Mouse (Mus musculus): ENCODE measurements around the gene Lrrc4b. TPM values are rescaled to one million over a fixed set of nuclear protein-coding genes. Genes with fewer than 3 reads are reported as not detected.

The Lrrc4b gene
- polyA plus RNA-seq, 2 experiments, result 1.6 to 15.3 TPM

GRCm38 (mm10) chr7:44463556-44464225, 34.9 kb downstream of the Lrrc4b start:
- WGBS, result 83% methylated on average over 10 of the region's 10 CpGs

DNA sequence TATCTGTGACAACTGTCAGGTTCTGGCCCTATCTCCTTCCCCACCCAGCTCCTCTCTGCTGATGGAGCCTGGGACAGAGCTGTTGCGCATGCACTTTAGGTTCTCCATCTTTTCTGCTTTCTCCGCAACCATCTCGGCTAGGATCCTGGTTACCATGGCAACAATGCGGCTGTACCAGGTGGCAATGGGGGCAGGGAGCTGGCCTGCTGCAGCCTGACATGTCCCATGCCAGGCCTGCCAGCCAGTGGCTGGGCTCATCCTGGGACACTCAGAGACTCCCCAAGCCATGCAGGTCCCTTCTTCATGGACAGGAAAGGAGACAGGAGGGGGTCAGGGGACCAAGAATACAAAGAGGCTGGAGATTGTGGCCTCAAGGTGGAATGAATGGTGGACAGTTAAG, 35.7 kb downstream of the Lrrc4b start:
- H3K4me1 ChIP-seq (ENCODE audit: control insufficient read depth, insufficient read depth, low read length), result peaks cover 2% of the 10 kb centered on the region; the same call in 1 of the 2 replicates
- no peaks in the 10 kb centered on the region for H3K9me3 ChIP-seq (ENCODE audit: control insufficient read depth, low read length)
- ATAC-seq (ENCODE audit: low FRiP score, low read depth) (no peak), DNase-seq (ENCODE audit: low spot score) (no peak)
- TF ChIP-seq POLR2A (IDR thresholded peaks at IDR 0.05; ENCODE audit: borderline replicate concordance, extremely low read depth, insufficient read depth, insufficient read length), result no peak
- H3K4me2 ChIP-seq (replicated peaks; ENCODE audit: low read depth, low read length, severe bottlenecking), result no peak overlapping the region
- 23% methylated on average over 4 of the region's 4 CpGs for WGBS
- H3K36me3 ChIP-seq (ENCODE audit: control insufficient read depth, insufficient read depth, low read length), result peaks cover 9% of the 10 kb centered on the region; the same call in 1 of the 2 replicates
- no peak overlapping the region for H3K9ac ChIP-seq (ENCODE audit: low read depth, low read length, severe bottlenecking)
- peaks cover 39% of the 10 kb centered on the region for H3K27me3 ChIP-seq (ENCODE audit: control insufficient read depth, insufficient read depth, low read length)
- no peak overlapping the region for H3K4me3 ChIP-seq (replicated peaks; ENCODE audit: low read length)
- no peak overlapping the region for H3K27ac ChIP-seq (replicated peaks; ENCODE audit: low read depth, low read length)

More at GRCm38 (mm10) chr7:44463556-44464225, 34.9 kb downstream of the Lrrc4b start:
- Histone ChIP-seq H3K36me3 (ENCODE audit: control insufficient read depth, insufficient read depth, low read length) (0 out of 2 replicates have a peak, but pooled peaks cover 9% of the 10 kb centered on the region), H3K9me3 (ENCODE audit: control insufficient read depth, low read length) (no peaks in the 10 kb centered on the region), H3K27me3 (ENCODE audit: control insufficient read depth, insufficient read depth, low read length) (peaks cover 39% of the 10 kb centered on the region), H3K27ac (replicated peaks; ENCODE audit: low read depth, low read length) (no peak overlapping the region), H3K9ac (ENCODE audit: low read depth, low read length, severe bottlenecking) (no peak overlapping the region), H3K4me2 (replicated peaks; ENCODE audit: low read depth, low read length, severe bottlenecking) (no peak overlapping the region), H3K4me3 (replicated peaks; ENCODE audit: low read length) (no peak overlapping the region), H3K4me1 (ENCODE audit: control insufficient read depth, insufficient read depth, low read length) (peaks cover 2% of the 10 kb centered on the region; the same call in 1 of the 2 replicates)
- ATAC-seq (ENCODE audit: low FRiP score, low read depth) (no peak), DNase-seq (ENCODE audit: low spot score) (no peak)
- no peak for TF ChIP-seq POLR2A (IDR thresholded peaks at IDR 0.05; ENCODE audit: borderline replicate concordance, extremely low read depth, insufficient read depth, insufficient read length)

- Histone ChIP-seq H3K27ac (replicated peaks; ENCODE audit: low read depth, low read length) (no peak within 1 kb of the TSS), H3K9ac (ENCODE audit: low read depth, low read length, severe bottlenecking) (no peak within 1 kb of the TSS), H3K9me3 (ENCODE audit: control insufficient read depth, low read length) (no peaks in the 10 kb centered on the region), H3K4me2 (replicated peaks; ENCODE audit: low read depth, low read length, severe bottlenecking) (no peak within 1 kb of the TSS), H3K27me3 (ENCODE audit: control insufficient read depth, insufficient read depth, low read length) (peaks cover 39% of the 10 kb centered on the region), H3K4me1 (ENCODE audit: control insufficient read depth, insufficient read depth, low read length) (peaks cover 2% of the 10 kb centered on the region; the same call in 1 of the 2 replicates), H3K36me3 (ENCODE audit: control insufficient read depth, insufficient read depth, low read length) (peaks cover 9% of the 10 kb centered on the region; the same call in 1 of the 2 replicates), H3K4me3 (replicated peaks; ENCODE audit: low read length) (no peak within 1 kb of the TSS)
- TF ChIP-seq POLR2A (IDR thresholded peaks at IDR 0.05; ENCODE audit: borderline replicate concordance, extremely low read depth, insufficient read depth, insufficient read length), result no peak
- no peak for ATAC-seq (ENCODE audit: low FRiP score, low read depth)
- 46% methylated on average over 2 of the region's 2 CpGs for WGBS
- DNase-seq (ENCODE audit: low spot score), result no peak
Observed at GRCm38 (mm10) chr7:44465111-44465510, 36.3 kb downstream of the Lrrc4b start, which contains the start of gene Aspdh. Gene Aspdh, plus strand, starts transcription at chr7:44465391.

- ATAC-seq (ENCODE audit: low FRiP score, low read depth), result no peak
- 81% methylated on average over 10 of the region's 10 CpGs for WGBS
- no peak overlapping the region for H3K9ac ChIP-seq (ENCODE audit: low read depth, low read length, severe bottlenecking)
Observed at GRCm38 (mm10) chr7:44466006-44466887, 37.4 kb downstream of the Lrrc4b start.

GRCm38 (mm10) chr7:44466888-44467311, 38.1 kb downstream of the Lrrc4b start:
- TF ChIP-seq POLR2A (IDR thresholded peaks at IDR 0.05; ENCODE audit: borderline replicate concordance, extremely low read depth, insufficient read depth, insufficient read length), result no peak
- Histone ChIP-seq H3K27ac (replicated peaks; ENCODE audit: low read depth, low read length) (no peak overlapping the region), H3K27me3 (ENCODE audit: control insufficient read depth, insufficient read depth, low read length) (peaks cover 23% of the 10 kb centered on the region), H3K4me2 (replicated peaks; ENCODE audit: low read depth, low read length, severe bottlenecking) (no peak overlapping the region), H3K36me3 (ENCODE audit: control insufficient read depth, insufficient read depth, low read length) (peaks cover 4% of the 10 kb centered on the region; the same call in 1 of the 2 replicates), H3K9me3 (ENCODE audit: control insufficient read depth, low read length) (no peaks in the 10 kb centered on the region), H3K9ac (ENCODE audit: low read depth, low read length, severe bottlenecking) (no peak overlapping the region), H3K4me3 (replicated peaks; ENCODE audit: low read length) (no peak overlapping the region), H3K4me1 (ENCODE audit: control insufficient read depth, insufficient read depth, low read length) (peaks cover 2% of the 10 kb centered on the region; the same call in 1 of the 2 replicates)
- 91% methylated on average over 13 of the region's 16 CpGs for WGBS
- DNase-seq (ENCODE audit: low spot score) (no peak), ATAC-seq (ENCODE audit: low FRiP score, low read depth) (no peak)

More at GRCm38 (mm10) chr7:44466006-44466887, 37.4 kb downstream of the Lrrc4b start:
- Histone ChIP-seq H3K4me2 (replicated peaks; ENCODE audit: low read depth, low read length, severe bottlenecking) (no peak overlapping the region), H3K36me3 (ENCODE audit: control insufficient read depth, insufficient read depth, low read length) (peaks cover 9% of the 10 kb centered on the region; the same call in 1 of the 2 replicates), H3K9me3 (ENCODE audit: control insufficient read depth, low read length) (no peaks in the 10 kb centered on the region), H3K4me1 (ENCODE audit: control insufficient read depth, insufficient read depth, low read length) (peaks cover 2% of the 10 kb centered on the region; the same call in 1 of the 2 replicates), H3K4me3 (replicated peaks; ENCODE audit: low read length) (no peak overlapping the region), H3K27me3 (ENCODE audit: control insufficient read depth, insufficient read depth, low read length) (peaks cover 30% of the 10 kb centered on the region), H3K27ac (replicated peaks; ENCODE audit: low read depth, low read length) (no peak overlapping the region)
- no peak for DNase-seq (ENCODE audit: low spot score)
- TF ChIP-seq POLR2A (IDR thresholded peaks at IDR 0.05; ENCODE audit: borderline replicate concordance, extremely low read depth, insufficient read depth, insufficient read length), result no peak
